Mouse (Mus musculus): Measurements from ENCODE around the gene Zfyve27.
A peak's percentile ranks its signal among the peaks of the same experiment; 100 is the strongest.

GRCm38 (mm10) chr19:42147170-42147768 lies 16.5 kb upstream of the Zfyve27 start, which contains the start of gene Marveld1:
- TF ChIP-seq POLR2A (IDR thresholded peaks at IDR 0.05; ENCODE audit: low read depth, low read length) (peak; percentile 55; the same call in 1 of the 2 replicates), CTCF (IDR thresholded peaks at IDR 0.05; ENCODE audit: extremely low read depth, insufficient read length, insufficient replicate concordance, low read depth, low read length) (no peak)
